Mouse (Mus musculus) intestine, postnatal 0 days (tissue): Measurements from ENCODE around the gene Chrm3. TPM values are rescaled to one million over a fixed set of nuclear protein-coding genes. Genes with fewer than 3 reads are reported as not detected.

Experiments
- ATAC-seq: fragments of 200-750 bp; cut with Nextera tagmentation; 2 replicates; pipeline ENCODE4 v1.8.0; 2017; ENCODE audit warnings: mild to moderate bottlenecking, moderate TSS enrichment, moderate library complexity
- H3K27ac ChIP-seq: fragments of 300-500 bp; sonication (generic); 2 replicates; pipeline ENCODE4 v1.5.1; 2014; ENCODE audit warnings: mild to moderate bottlenecking, low read depth, low read length, moderate library complexity
- H3K27me3 ChIP-seq: fragments of 300-500 bp; sonication (generic); replicated peaks from 2 replicates; pipeline ENCODE4 v1.6.1; 2014; ENCODE audit warnings: low read length, mixed read lengths; ENCODE audit not compliant: control insufficient read depth, insufficient read depth
- H3K36me3 ChIP-seq: fragments of 300-500 bp; sonication (generic); 2 replicates; pipeline ENCODE4 v1.6.1; 2014; ENCODE audit warnings: mild to moderate bottlenecking, moderate library complexity; ENCODE audit not compliant: control insufficient read depth, insufficient read depth
- H3K4me1 ChIP-seq: fragments of 300-500 bp; sonication (generic); replicated peaks from 2 replicates; pipeline ENCODE4 v1.6.1; 2014; ENCODE audit warnings: antibody characterized with exemption, low read length, mixed read lengths; ENCODE audit not compliant: control insufficient read depth, insufficient read depth
- H3K4me2 ChIP-seq: fragments of 300-500 bp; sonication (generic); replicated peaks from 2 replicates; pipeline ENCODE4 v1.6.1; 2014; ENCODE audit warnings: low read depth, mild to moderate bottlenecking, moderate library complexity
- H3K4me3 ChIP-seq: fragments of 300-500 bp; sonication (generic); 2 replicates; pipeline ENCODE4 v1.5.1; 2014; ENCODE audit warnings: low read depth, low read length
- H3K9ac ChIP-seq: fragments of 300-500 bp; sonication (generic); 2 replicates; pipeline ENCODE4 v1.6.1; 2014; ENCODE audit warnings: mild to moderate bottlenecking, low read depth, low read length
- H3K9me3 ChIP-seq: fragments of 300-500 bp; sonication (generic); 2 replicates; pipeline ENCODE4 v1.6.1; 2016; ENCODE audit warnings: mixed run types; ENCODE audit not compliant: control insufficient read depth
- CTCF ChIP-seq: sonication (generic); IDR thresholded peaks from 2 replicates; pipeline ENCODE4 v1.5.1; 2016; ENCODE audit warnings: low read depth, mild to moderate bottlenecking, control low read depth, antibody characterized with exemption, moderate library complexity
- WGBS: fragments of 180-500 bp; shearing (Covaris S2); extraction: QIAGEN DNeasy Blood & Tissue Kit; methylation state at CpG from one replicate; pipeline ENCODE4 v1.1.7; 2014; 5-methylcytosine and 5-hydroxymethylcytosine counted together
- polyA plus RNA-seq: library from polyadenylated mRNA; unstranded; fragments of >200 nt; fragmentation: Nextera tagmentation; extraction: Ambion mirVana; gene quantifications from 2 replicates; pipeline ENCODE4 v1.2.1, GENCODE M21; 2015

The Chrm3 gene
- polyA plus RNA-seq, 1 experiment from 2014 or later, result 0.53 TPM

GRCm38 (mm10) chr13:10284331-10284730, 76.3 kb downstream of the Chrm3 start:
- Histone ChIP-seq H3K4me3 (no peak overlapping the region), H3K27me3 (no peaks in the 10 kb centered on the region), H3K9me3 (no peaks in the 10 kb centered on the region), H3K4me2 (no peak overlapping the region), H3K27ac (no peak overlapping the region), H3K9ac (no peak overlapping the region), H3K4me1 (no peaks in the 10 kb centered on the region), H3K36me3 (no peaks in the 10 kb centered on the region)
- WGBS, result 82% methylated on average over 4 of the region's 4 CpGs
- ATAC-seq, result no peak
- no peak for TF ChIP-seq CTCF

GRCm38 (mm10) chr13:10274907-10275306, 85.7 kb downstream of the Chrm3 start:
- ATAC-seq, result no peak
- Histone ChIP-seq H3K27me3 (no peaks in the 10 kb centered on the region), H3K4me1 (no peaks in the 10 kb centered on the region), H3K36me3 (no peaks in the 10 kb centered on the region), H3K9ac (no peak overlapping the region), H3K27ac (no peak overlapping the region), H3K4me2 (no peak overlapping the region), H3K4me3 (no peak overlapping the region), H3K9me3 (no peaks in the 10 kb centered on the region)
- no peak for TF ChIP-seq CTCF
- WGBS, result 63% methylated on average over 1 of the region's 1 CpGs

GRCm38 (mm10) chr13:10263784-10264183, 96.9 kb downstream of the Chrm3 start:
- ATAC-seq, result no peak

DNA sequence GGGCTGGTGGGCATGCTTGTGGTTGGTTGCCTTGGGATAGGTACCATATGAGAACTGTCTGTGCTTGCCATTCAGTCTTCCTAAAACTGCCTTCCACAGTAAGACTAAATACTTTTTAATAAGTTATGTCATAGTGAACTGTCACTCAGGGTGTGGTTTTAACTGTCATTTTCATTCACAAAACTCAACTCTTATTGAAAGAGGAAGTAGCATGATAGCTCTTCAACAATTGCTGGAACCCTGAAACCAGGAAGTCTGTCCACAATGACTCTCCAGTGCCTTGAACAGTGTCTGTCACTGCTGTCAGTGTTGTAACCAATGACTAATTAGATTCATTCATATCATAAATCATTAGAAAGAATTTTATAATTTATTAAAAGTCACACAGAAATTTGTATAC, 107.6 kb downstream of the Chrm3 start:
- Histone ChIP-seq H3K27ac (no peak overlapping the region), H3K4me1 (no peaks in the 10 kb centered on the region), H3K9me3 (no peaks in the 10 kb centered on the region), H3K9ac (no peak overlapping the region), H3K27me3 (no peaks in the 10 kb centered on the region), H3K4me3 (no peak overlapping the region), H3K4me2 (no peak overlapping the region), H3K36me3 (no peaks in the 10 kb centered on the region)
- no peak for ATAC-seq
- TF ChIP-seq CTCF, result no peak

More at GRCm38 (mm10) chr13:10263784-10264183, 96.9 kb downstream of the Chrm3 start:
- Histone ChIP-seq H3K27me3 (no peaks in the 10 kb centered on the region), H3K27ac (no peak overlapping the region), H3K9ac (no peak overlapping the region), H3K9me3 (no peaks in the 10 kb centered on the region), H3K4me2 (no peak overlapping the region), H3K4me3 (no peak overlapping the region), H3K36me3 (no peaks in the 10 kb centered on the region), H3K4me1 (no peaks in the 10 kb centered on the region)
- TF ChIP-seq CTCF, result no peak
- WGBS, result 78% methylated on average over 3 of the region's 3 CpGs

- WGBS, result 77% methylated on average over 5 of the region's 5 CpGs
- Histone ChIP-seq H3K27ac (no peak overlapping the region), H3K4me3 (no peak overlapping the region), H3K4me1 (no peaks in the 10 kb centered on the region), H3K4me2 (no peak overlapping the region), H3K27me3 (no peaks in the 10 kb centered on the region), H3K36me3 (no peaks in the 10 kb centered on the region), H3K9me3 (no peaks in the 10 kb centered on the region), H3K9ac (no peak overlapping the region)
- TF ChIP-seq CTCF, result no peak
- ATAC-seq, result no peak
Observed at GRCm38 (mm10) chr13:10251499-10252179, 109.0 kb downstream of the Chrm3 start.

DNA sequence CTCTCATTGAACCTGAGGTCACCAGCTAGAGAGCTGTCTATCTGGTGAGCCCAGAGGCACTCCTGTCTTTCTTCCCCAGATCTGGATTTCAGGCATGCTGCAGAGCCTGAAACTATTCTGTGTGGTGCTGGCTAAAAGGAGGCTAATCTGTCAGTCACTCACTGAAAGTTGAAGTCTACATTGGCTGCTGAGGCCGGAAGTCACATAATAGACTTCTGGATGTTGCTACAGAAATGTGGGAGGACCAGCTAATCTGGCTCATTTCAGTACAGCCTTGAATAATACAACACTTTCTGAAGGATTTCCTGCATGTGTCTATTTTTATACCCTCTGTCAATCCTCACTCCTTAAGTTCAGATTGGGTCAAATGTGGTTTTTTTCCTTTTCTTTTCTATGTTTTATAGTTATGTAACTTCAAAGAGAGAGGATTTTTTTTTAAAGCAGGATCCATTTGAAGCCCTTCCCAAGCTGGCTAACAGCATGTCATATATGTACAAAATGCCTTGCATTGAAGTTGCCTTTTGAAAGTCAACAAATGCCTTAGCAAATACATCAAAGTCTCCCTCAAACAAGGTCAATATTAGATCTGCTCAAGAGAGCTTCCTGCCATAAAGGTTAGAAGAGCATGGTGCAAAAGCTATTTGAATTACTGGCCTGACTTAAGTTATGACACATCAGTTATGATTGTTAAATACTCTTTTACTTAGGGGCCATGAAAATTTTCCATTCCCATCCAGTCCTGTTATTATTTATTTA, 116.2 kb downstream of the Chrm3 start:
- no peak overlapping the region for H3K27ac ChIP-seq
- WGBS, result 43% methylated on average over 1 of the region's 1 CpGs
- no peak overlapping the region for H3K9ac ChIP-seq
- no peaks in the 10 kb centered on the region for H3K36me3 ChIP-seq
- H3K4me1 ChIP-seq, result no peaks in the 10 kb centered on the region
- no peak overlapping the region for H3K4me2 ChIP-seq
- H3K9me3 ChIP-seq, result no peaks in the 10 kb centered on the region
- no peaks in the 10 kb centered on the region for H3K27me3 ChIP-seq
- TF ChIP-seq CTCF, result no peak
- ATAC-seq, result no peak
- H3K4me3 ChIP-seq, result no peak overlapping the region
